Mouse (Mus musculus) thymus, adult 2 months (tissue): ENCODE data around the gene Mxd3. TPM values are rescaled to one million over a fixed set of nuclear protein-coding genes. Genes with fewer than 3 reads are reported as not detected.

Experiments used
- DNase-seq: peaks from one replicate; pipeline ENCODE4 v3.0.0; 2021
- H3K27ac ChIP-seq: fragments of 200-500 bp; 2 replicates; pipeline ENCODE4 v1.5.1; 2012; ENCODE audit warnings: low read length, control low read depth; ENCODE audit not compliant: control insufficient read depth, insufficient read depth
- H3K27me3 ChIP-seq: fragments of 200-500 bp; 2 replicates; pipeline ENCODE4 v1.6.1; 2012; ENCODE audit warnings: mild to moderate bottlenecking, low read length, moderate library complexity, mixed read lengths; ENCODE audit not compliant: control insufficient read depth, insufficient read depth
- H3K36me3 ChIP-seq: fragments of 200-500 bp; 2 replicates; pipeline ENCODE4 v1.6.1; 2012; ENCODE audit warnings: mild to moderate bottlenecking, low read length, moderate library complexity; ENCODE audit not compliant: control insufficient read depth, insufficient read depth
- H3K4me1 ChIP-seq: fragments of 200-500 bp; replicated peaks from 2 replicates; pipeline ENCODE4 v1.6.1; 2012; ENCODE audit warnings: low read length; ENCODE audit not compliant: control insufficient read depth, insufficient read depth
- H3K4me3 ChIP-seq: fragments of 200-500 bp; 2 replicates; pipeline ENCODE4 v1.5.1; 2012; ENCODE audit warnings: mild to moderate bottlenecking, low read length, control low read depth, moderate library complexity; ENCODE audit not compliant: control insufficient read depth, insufficient read depth
- CTCF ChIP-seq: fragments of 200-500 bp; IDR thresholded peaks from 2 replicates; pipeline ENCODE4 v1.5.1; 2012; ENCODE audit warnings: mild to moderate bottlenecking, control low read depth, low read length, moderate library complexity, borderline replicate concordance; ENCODE audit not compliant: control insufficient read depth, poor library complexity, insufficient read depth; ENCODE audit errors: extremely low read depth
- POLR2A ChIP-seq: fragments of 200-500 bp; IDR thresholded peaks from 2 replicates; pipeline ENCODE4 v1.6.1; 2012; ENCODE audit warnings: mild to moderate bottlenecking, low read length, control low read depth, moderate library complexity; ENCODE audit not compliant: control insufficient read depth, poor library complexity, insufficient read depth; ENCODE audit errors: extremely low read depth
- WGBS: fragments of 180-500 bp; shearing (Covaris S2); methylation state at CpG from one replicate; pipeline ENCODE4 v1.1.7; 2018; 5-methylcytosine and 5-hydroxymethylcytosine counted together
- polyA plus RNA-seq: library from polyadenylated mRNA; depleted of rRNA; stranded (reverse); fragments of >200 nt; gene quantifications from 2 replicates; pipeline ENCODE4 v1.2.3, GENCODE M21; 2012; rRNA removed

The Mxd3 gene
- 122 and 153 TPM in 2 replicates for polyA plus RNA-seq

GRCm38 (mm10) chr13:55329683-55330566 lies at the start of gene Mxd3:
TSS of gene Mxd3 (minus strand) at chr13:55329823.
- peaks cover 30% of the 10 kb centered on the region for H3K4me1 ChIP-seq
- TF ChIP-seq CTCF (no peak), POLR2A (0 out of 2 replicates have a peak, but pooled peaks have one; percentile 19)
- H3K36me3 ChIP-seq = peaks cover 9% of the 10 kb centered on the region
- no peaks in the 10 kb centered on the region for H3K27me3 ChIP-seq
- peak; percentile 87 for DNase-seq
- peak within 1 kb of the TSS; percentile 62 for H3K4me3 ChIP-seq
- H3K27ac ChIP-seq = no peak within 1 kb of the TSS
- WGBS = under 1% methylated on average over 82 of the region's 82 CpGs

- 92% methylated on average over 32 of the region's 32 CpGs for WGBS
- H3K27ac ChIP-seq = no peak overlapping the region
- H3K4me1 ChIP-seq = peaks cover 17% of the 10 kb centered on the region
- no peak for DNase-seq
- H3K4me3 ChIP-seq = no peak overlapping the region
- TF ChIP-seq CTCF (no peak), POLR2A (no peak)
- H3K27me3 ChIP-seq = no peaks in the 10 kb centered on the region
- H3K36me3 ChIP-seq = peaks cover 59% of the 10 kb centered on the region
Observed at GRCm38 (mm10) chr13:55378907-55379580, 49.4 kb upstream of the Mxd3 start.

- Histone ChIP-seq H3K27me3 (no peaks in the 10 kb centered on the region), H3K4me3 (no peak overlapping the region), H3K36me3 (peaks cover 27% of the 10 kb centered on the region), H3K4me1 (peaks cover 48% of the 10 kb centered on the region), H3K27ac (no peak overlapping the region)
- TF ChIP-seq POLR2A (no peak), CTCF (no peak)
- WGBS = 82% methylated on average over 2 of the region's 2 CpGs
- no peak for DNase-seq
Observed at GRCm38 (mm10) chr13:55375877-55376276, 46.3 kb upstream of the Mxd3 start.

- peak; percentile 73 for DNase-seq
- Histone ChIP-seq H3K27ac (peak overlapping the region; percentile 87), H3K36me3 (peaks cover 12% of the 10 kb centered on the region), H3K27me3 (no peaks in the 10 kb centered on the region), H3K4me1 (peaks cover 49% of the 10 kb centered on the region), H3K4me3 (peak overlapping the region; percentile 10; the same call in 1 of the 2 replicates)
- no peak for TF ChIP-seq POLR2A
- TF ChIP-seq CTCF = peak; percentile 52; the same call in 1 of the 2 replicates
- WGBS = 54% methylated on average over 6 of the region's 6 CpGs
Observed at GRCm38 (mm10) chr13:55374206-55374924, 44.7 kb upstream of the Mxd3 start.

GRCm38 (mm10) chr13:55371740-55372139 lies 42.1 kb upstream of the Mxd3 start:
- 0 out of 2 replicates have a peak overlapping the region, but pooled peaks have one; percentile 8 for H3K27ac ChIP-seq
- TF ChIP-seq CTCF (no peak), POLR2A (no peak)
- H3K4me1 ChIP-seq = peaks cover 54% of the 10 kb centered on the region
- 73% methylated on average over 5 of the region's 5 CpGs for WGBS
- no peak for DNase-seq
- H3K36me3 ChIP-seq = no peaks in the 10 kb centered on the region
- no peaks in the 10 kb centered on the region for H3K27me3 ChIP-seq
- H3K4me3 ChIP-seq = peak overlapping the region; percentile 38
